Mouse (Mus musculus) kidney, adult 8-10 months (tissue): ENCODE results near the gene Sos2.

Experiments
- DNase-seq, 2 experiments: peaks; one replicate each; pipeline ENCODE4 v3.0.0; 2022

Sos2 gene

GRCm38 (mm10) chr12:69681566-69682061 lies at the start of gene Sos2:
Gene Sos2, minus strand, starts transcription at chr12:69681852.
- peak; percentile 50 to 52 for DNase-seq

GRCm38 (mm10) chr12:69730306-69730705 lies 48.7 kb upstream of the Sos2 start:
- no peak for DNase-seq

GRCm38 (mm10) chr12:69729246-69729645 lies 47.6 kb upstream of the Sos2 start:
- DNase-seq: no peak

- DNase-seq: peak; percentile 97 to 98
Measured at GRCm38 (mm10) chr12:69724711-69725460, 43.2 kb upstream of the Sos2 start, which contains the start of the genes L2hgdh and Atp5s. Gene L2hgdh, minus strand, starts transcription at chr12:69724873. Gene Atp5s, plus strand, starts transcription at chr12:69724950.

- no peak for DNase-seq
Measured at GRCm38 (mm10) chr12:69724018-69724710, 42.5 kb upstream of the Sos2 start.

GRCm38 (mm10) chr12:69723376-69723775 lies 41.7 kb upstream of the Sos2 start:
- peak in 1 of 2 experiments; percentile 36 for DNase-seq

- no peak for DNase-seq
Measured at GRCm38 (mm10) chr12:69722857-69723256, 41.2 kb upstream of the Sos2 start.

- DNase-seq: peak in 1 of 2 experiments; percentile 57
Measured at GRCm38 (mm10) chr12:69713628-69714027, 32.0 kb upstream of the Sos2 start.

GRCm38 (mm10) chr12:69704799-69705458 lies 23.3 kb upstream of the Sos2 start:
- no peak for DNase-seq

- no peak for DNase-seq
Measured at GRCm38 (mm10) chr12:69698352-69698751, 16.7 kb upstream of the Sos2 start.

GRCm38 (mm10) chr12:69696746-69697145 lies 15.1 kb upstream of the Sos2 start:
- peak; percentile 51 to 68 for DNase-seq

- no peak for DNase-seq
Measured at GRCm38 (mm10) chr12:69693471-69693870, 11.8 kb upstream of the Sos2 start.

- DNase-seq: no peak
Measured at GRCm38 (mm10) chr12:69690714-69691113, 9.1 kb upstream of the Sos2 start.

GRCm38 (mm10) chr12:69689094-69689493 lies 7.4 kb upstream of the Sos2 start:
- DNase-seq: no peak

GRCm38 (mm10) chr12:69688368-69688767 lies 6.7 kb upstream of the Sos2 start:
- peak; percentile 54 to 68 for DNase-seq

- peak; percentile 93 for DNase-seq
Measured at GRCm38 (mm10) chr12:69683537-69683936, 1.9 kb upstream of the Sos2 start.

- no peak for DNase-seq
Measured at GRCm38 (mm10) chr12:69682788-69683419, 1.3 kb upstream of the Sos2 start.

- peak; percentile 81 to 85 for DNase-seq
Measured at GRCm38 (mm10) chr12:69682065-69682787, 574 bp upstream of the Sos2 start.

GRCm38 (mm10) chr12:69680635-69681565 lies 752 bp downstream of the Sos2 start:
- DNase-seq: peak in 1 of 2 experiments; percentile 31

GRCm38 (mm10) chr12:69676157-69676556 lies 5.5 kb downstream of the Sos2 start:
- no peak for DNase-seq
